Mouse (Mus musculus) small intestine, adult 2 months (tissue): ENCODE results near the gene 4933407L21Rik.

Source experiments
- CTCF ChIP-seq: fragments of 200-500 bp; IDR thresholded peaks from 2 replicates; pipeline ENCODE4 v1.5.1; 2012; ENCODE audit warnings: low read depth, mild to moderate bottlenecking, control low read depth, inconsistent platforms, low read length, moderate library complexity, mixed read lengths; ENCODE audit not compliant: insufficient replicate concordance, insufficient read length; ENCODE audit errors: extremely low read depth
- POLR2A ChIP-seq: fragments of 200-500 bp; IDR thresholded peaks from 2 replicates; pipeline ENCODE4 v1.6.1; 2012; ENCODE audit warnings: low read depth, mild to moderate bottlenecking, control low read depth, inconsistent platforms, low read length, moderate library complexity

DNA sequence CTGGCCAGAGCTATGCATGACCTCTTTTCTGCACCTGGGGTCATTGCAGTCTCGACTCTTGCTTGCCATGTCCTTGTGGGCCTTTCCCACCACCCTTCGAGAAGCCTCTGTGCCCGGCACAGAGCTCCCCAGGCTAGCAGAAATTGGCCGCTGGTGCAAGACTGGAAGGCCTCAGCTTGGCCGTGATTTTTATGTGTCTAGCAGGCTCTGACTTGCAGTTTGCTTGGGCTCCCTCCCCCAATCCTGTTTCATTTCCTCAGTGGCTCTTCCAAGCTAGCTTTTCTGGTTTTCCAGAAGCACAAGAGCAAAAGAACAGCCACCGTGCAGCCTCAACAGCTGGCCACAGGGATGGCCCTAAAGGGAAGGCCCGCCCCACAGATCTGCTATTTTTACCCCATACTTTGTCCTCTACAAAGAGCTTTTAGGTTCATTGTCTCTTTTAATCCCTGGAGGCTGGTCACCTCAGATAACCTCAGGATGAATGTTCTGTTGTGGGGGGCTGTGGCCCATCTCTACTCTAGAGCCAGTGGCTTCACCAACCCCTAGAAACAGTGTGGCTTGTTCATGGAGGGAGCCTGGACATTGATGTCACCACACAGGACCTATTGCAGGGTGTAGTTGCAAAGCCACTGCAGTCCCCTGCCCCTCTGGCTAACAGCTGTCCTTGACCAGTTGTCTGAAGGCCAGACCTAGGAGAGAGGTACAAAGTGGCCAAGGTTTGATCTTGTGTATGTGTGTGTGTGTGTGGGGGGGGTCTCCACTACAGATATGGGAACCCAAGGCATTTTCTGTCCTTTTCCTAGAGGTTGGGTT, 27.6 kb upstream of the 4933407L21Rik start:
- TF ChIP-seq POLR2A (no peak), CTCF (no peak)
